Mouse (Mus musculus) neural tube, embryonic 12.5 days (tissue): Measurements from ENCODE around the gene Tbc1d4. TPM values are rescaled to one million over a fixed set of nuclear protein-coding genes. Genes with fewer than 3 reads are reported as not detected.

Experiments
- ATAC-seq: fragments of 200-750 bp; cut with Nextera tagmentation; 2 replicates; pipeline ENCODE4 v1.8.0; 2017; ENCODE audit warnings: low read depth, mild to moderate bottlenecking, moderate TSS enrichment, moderate library complexity; ENCODE audit not compliant: low FRiP score
- H3K27ac ChIP-seq: fragments of 300-500 bp; sonication (generic); 2 replicates; pipeline ENCODE4 v1.5.1; 2016
- H3K27me3 ChIP-seq: fragments of 300-500 bp; sonication (generic); replicated peaks from 2 replicates; pipeline ENCODE4 v1.6.1; 2016; ENCODE audit warnings: mild to moderate bottlenecking
- H3K36me3 ChIP-seq: fragments of 300-500 bp; sonication (generic); 2 replicates; pipeline ENCODE4 v1.6.1; 2016; ENCODE audit warnings: mild to moderate bottlenecking
- H3K4me1 ChIP-seq: fragments of 300-500 bp; sonication (generic); 2 replicates; pipeline ENCODE4 v1.6.1; 2016
- H3K4me2 ChIP-seq: fragments of 300-500 bp; sonication (generic); replicated peaks from 2 replicates; pipeline ENCODE4 v1.6.1; 2016; ENCODE audit warnings: mild to moderate bottlenecking
- H3K4me3 ChIP-seq: fragments of 300-500 bp; sonication (generic); 2 replicates; pipeline ENCODE4 v1.5.1; 2016
- H3K9ac ChIP-seq: fragments of 300-500 bp; sonication (generic); 2 replicates; pipeline ENCODE4 v1.6.1; 2016; ENCODE audit warnings: mild to moderate bottlenecking
- H3K9me3 ChIP-seq: fragments of 300-500 bp; sonication (generic); 2 replicates; pipeline ENCODE4 v1.6.1; 2016; ENCODE audit warnings: mild to moderate bottlenecking
- WGBS: fragments of 180-500 bp; shearing (Covaris S2); methylation state at CpG from one replicate; pipeline ENCODE4 v1.1.7; 2016; 5-methylcytosine and 5-hydroxymethylcytosine counted together
- polyA plus RNA-seq: library from polyadenylated mRNA; unstranded; fragments of >200 nt; fragmentation: Nextera tagmentation; extraction: Ambion mirVana; gene quantifications from 2 replicates; pipeline ENCODE4 v1.2.1, GENCODE M21; 2016

Gene Tbc1d4
- polyA plus RNA-seq, 1 experiment from 2014 or later = 5.8 TPM

GRCm38 (mm10) chr14:101517801-101518200, 91.2 kb downstream of the Tbc1d4 start:
- no peaks in the 10 kb centered on the region for H3K9me3 ChIP-seq
- H3K27ac ChIP-seq = no peak overlapping the region
- H3K27me3 ChIP-seq = no peaks in the 10 kb centered on the region
- H3K36me3 ChIP-seq = no peaks in the 10 kb centered on the region
- WGBS = 78% methylated on average over 6 of the region's 6 CpGs
- no peak overlapping the region for H3K4me2 ChIP-seq
- no peak for ATAC-seq
- no peak overlapping the region for H3K4me3 ChIP-seq
- no peak overlapping the region for H3K9ac ChIP-seq
- peaks cover 7% of the 10 kb centered on the region for H3K4me1 ChIP-seq

- H3K9ac ChIP-seq = no peak overlapping the region
- peaks cover 7% of the 10 kb centered on the region for H3K4me1 ChIP-seq
- H3K27ac ChIP-seq = no peak overlapping the region
- H3K27me3 ChIP-seq = no peaks in the 10 kb centered on the region
- no peak overlapping the region for H3K4me3 ChIP-seq
- H3K36me3 ChIP-seq = no peaks in the 10 kb centered on the region
- ATAC-seq = no peak
- WGBS = 34% methylated on average over 5 of the region's 5 CpGs
- H3K9me3 ChIP-seq = no peaks in the 10 kb centered on the region
- H3K4me2 ChIP-seq = no peak overlapping the region
These were observed 91.7 kb downstream of the Tbc1d4 start for GRCm38 (mm10) chr14:101517341-101517740.

- H3K4me3 ChIP-seq = no peak overlapping the region
- ATAC-seq = no peak
- H3K9me3 ChIP-seq = no peaks in the 10 kb centered on the region
- no peak overlapping the region for H3K27ac ChIP-seq
- H3K4me1 ChIP-seq = peaks cover 7% of the 10 kb centered on the region
- H3K27me3 ChIP-seq = no peaks in the 10 kb centered on the region
- no peak overlapping the region for H3K9ac ChIP-seq
- 31% methylated on average over 5 of the region's 5 CpGs for WGBS
- no peaks in the 10 kb centered on the region for H3K36me3 ChIP-seq
- no peak overlapping the region for H3K4me2 ChIP-seq
These were observed 92.1 kb downstream of the Tbc1d4 start for GRCm38 (mm10) chr14:101516864-101517263.

- Histone ChIP-seq H3K36me3 (no peaks in the 10 kb centered on the region), H3K4me3 (no peak overlapping the region), H3K27me3 (no peaks in the 10 kb centered on the region), H3K4me2 (no peak overlapping the region), H3K27ac (no peak overlapping the region), H3K9me3 (no peaks in the 10 kb centered on the region), H3K4me1 (peaks cover 7% of the 10 kb centered on the region), H3K9ac (no peak overlapping the region)
- 95% methylated on average over 11 of the region's 11 CpGs for WGBS
- ATAC-seq = no peak
These were observed 93.0 kb downstream of the Tbc1d4 start for GRCm38 (mm10) chr14:101516031-101516430.

GRCm38 (mm10) chr14:101515271-101515670, 93.7 kb downstream of the Tbc1d4 start:
- Histone ChIP-seq H3K36me3 (no peaks in the 10 kb centered on the region), H3K9me3 (no peaks in the 10 kb centered on the region), H3K27me3 (no peaks in the 10 kb centered on the region), H3K4me2 (no peak overlapping the region), H3K27ac (no peak overlapping the region), H3K9ac (no peak overlapping the region), H3K4me3 (no peak overlapping the region), H3K4me1 (peaks cover 7% of the 10 kb centered on the region)
- ATAC-seq = no peak
- WGBS = 72% methylated on average over 4 of the region's 4 CpGs

- Histone ChIP-seq H3K27ac (no peak overlapping the region), H3K4me2 (no peak overlapping the region), H3K9me3 (no peaks in the 10 kb centered on the region), H3K27me3 (no peaks in the 10 kb centered on the region), H3K36me3 (no peaks in the 10 kb centered on the region), H3K4me1 (peaks cover 7% of the 10 kb centered on the region), H3K4me3 (no peak overlapping the region), H3K9ac (no peak overlapping the region)
- 27% methylated on average over 5 of the region's 5 CpGs for WGBS
- peak; percentile 77 for ATAC-seq
These were observed 94.4 kb downstream of the Tbc1d4 start for GRCm38 (mm10) chr14:101514557-101514971.

- Histone ChIP-seq H3K9me3 (no peaks in the 10 kb centered on the region), H3K4me2 (no peak overlapping the region), H3K27ac (no peak overlapping the region), H3K4me1 (peaks cover 7% of the 10 kb centered on the region), H3K9ac (no peak overlapping the region), H3K27me3 (no peaks in the 10 kb centered on the region), H3K4me3 (no peak overlapping the region), H3K36me3 (no peaks in the 10 kb centered on the region)
- 88% methylated on average over 11 of the region's 11 CpGs for WGBS
- no peak for ATAC-seq
These were observed 95.8 kb downstream of the Tbc1d4 start for GRCm38 (mm10) chr14:101513163-101513562.

- Histone ChIP-seq H3K27ac (no peak overlapping the region), H3K27me3 (no peaks in the 10 kb centered on the region), H3K4me2 (no peak overlapping the region), H3K4me3 (no peak overlapping the region), H3K4me1 (peaks cover 7% of the 10 kb centered on the region), H3K9me3 (no peaks in the 10 kb centered on the region), H3K36me3 (no peaks in the 10 kb centered on the region), H3K9ac (no peak overlapping the region)
- 79% methylated on average over 8 of the region's 8 CpGs for WGBS
- ATAC-seq = no peak
These were observed 97.6 kb downstream of the Tbc1d4 start for GRCm38 (mm10) chr14:101511410-101511809.

- no peak for ATAC-seq
- 82% methylated on average over 13 of the region's 13 CpGs for WGBS
- no peak overlapping the region for H3K9ac ChIP-seq
- H3K36me3 ChIP-seq = no peaks in the 10 kb centered on the region
- no peak overlapping the region for H3K4me2 ChIP-seq
- H3K27ac ChIP-seq = no peak overlapping the region
- peaks cover 7% of the 10 kb centered on the region for H3K4me1 ChIP-seq
- H3K9me3 ChIP-seq = no peaks in the 10 kb centered on the region
- H3K27me3 ChIP-seq = no peaks in the 10 kb centered on the region
- no peak overlapping the region for H3K4me3 ChIP-seq
These were observed 98.3 kb downstream of the Tbc1d4 start for GRCm38 (mm10) chr14:101510540-101511313.

- H3K9ac ChIP-seq = no peak overlapping the region
- no peak overlapping the region for H3K27ac ChIP-seq
- no peaks in the 10 kb centered on the region for H3K36me3 ChIP-seq
- no peak for ATAC-seq
- WGBS = 90% methylated on average over 7 of the region's 7 CpGs
- H3K27me3 ChIP-seq = no peaks in the 10 kb centered on the region
- peaks cover 6% of the 10 kb centered on the region for H3K4me1 ChIP-seq
- H3K4me3 ChIP-seq = no peak overlapping the region
- H3K4me2 ChIP-seq = no peak overlapping the region
- H3K9me3 ChIP-seq = no peaks in the 10 kb centered on the region
These were observed 99.2 kb downstream of the Tbc1d4 start for GRCm38 (mm10) chr14:101509759-101510158.

- Histone ChIP-seq H3K4me2 (no peak overlapping the region), H3K27ac (no peak overlapping the region), H3K4me1 (no peaks in the 10 kb centered on the region), H3K9ac (no peak overlapping the region), H3K4me3 (no peak overlapping the region), H3K36me3 (no peaks in the 10 kb centered on the region), H3K27me3 (no peaks in the 10 kb centered on the region), H3K9me3 (no peaks in the 10 kb centered on the region)
- no peak for ATAC-seq
- WGBS = 86% methylated on average over 7 of the region's 7 CpGs
These were observed 101.0 kb downstream of the Tbc1d4 start for GRCm38 (mm10) chr14:101507956-101508355.

- H3K4me2 ChIP-seq = no peak overlapping the region
- H3K4me3 ChIP-seq = no peak overlapping the region
- H3K36me3 ChIP-seq = no peaks in the 10 kb centered on the region
- 88% methylated on average over 17 of the region's 17 CpGs for WGBS
- no peaks in the 10 kb centered on the region for H3K4me1 ChIP-seq
- H3K27ac ChIP-seq = no peak overlapping the region
- no peaks in the 10 kb centered on the region for H3K9me3 ChIP-seq
- no peak for ATAC-seq
- no peak overlapping the region for H3K9ac ChIP-seq
- H3K27me3 ChIP-seq = no peaks in the 10 kb centered on the region
These were observed 101.8 kb downstream of the Tbc1d4 start for GRCm38 (mm10) chr14:101507146-101507545.

- no peaks in the 10 kb centered on the region for H3K27me3 ChIP-seq
- no peak overlapping the region for H3K4me2 ChIP-seq
- no peak for ATAC-seq
- no peak overlapping the region for H3K4me3 ChIP-seq
- no peaks in the 10 kb centered on the region for H3K4me1 ChIP-seq
- H3K27ac ChIP-seq = no peak overlapping the region
- H3K9ac ChIP-seq = no peak overlapping the region
- H3K9me3 ChIP-seq = no peaks in the 10 kb centered on the region
- no peaks in the 10 kb centered on the region for H3K36me3 ChIP-seq
These were observed 103.2 kb downstream of the Tbc1d4 start for GRCm38 (mm10) chr14:101505805-101506204.
